Mouse (Mus musculus) stomach, embryonic 15.5 days (tissue): Measurements from ENCODE around the gene Ctnna2. TPM values are rescaled to one million over a fixed set of nuclear protein-coding genes. Genes with fewer than 3 reads are reported as not detected.

ENCODE experiments used
- ATAC-seq: fragments of 200-750 bp; cut with Nextera tagmentation; 2 replicates; pipeline ENCODE4 v1.8.0; 2017; ENCODE audit warnings: low read depth, moderate number of reproducible peaks, moderate TSS enrichment; ENCODE audit not compliant: insufficient read depth, low FRiP score
- H3K27ac ChIP-seq: fragments of 300-500 bp; sonication (generic); 2 replicates; pipeline ENCODE4 v1.5.1; 2015; ENCODE audit warnings: mild to moderate bottlenecking, inconsistent platforms
- H3K27me3 ChIP-seq: fragments of 300-500 bp; sonication (generic); replicated peaks from 2 replicates; pipeline ENCODE4 v1.6.1; 2015; ENCODE audit warnings: inconsistent platforms
- H3K36me3 ChIP-seq: fragments of 300-500 bp; sonication (generic); 2 replicates; pipeline ENCODE4 v1.6.1; 2015; ENCODE audit warnings: inconsistent platforms
- H3K4me1 ChIP-seq: fragments of 300-500 bp; sonication (generic); 2 replicates; pipeline ENCODE4 v1.6.1; 2015; ENCODE audit warnings: inconsistent platforms
- H3K4me2 ChIP-seq: fragments of 300-500 bp; sonication (generic); 2 replicates; pipeline ENCODE4 v1.6.1; 2015; ENCODE audit warnings: mild to moderate bottlenecking, inconsistent platforms
- H3K4me3 ChIP-seq: fragments of 300-500 bp; sonication (generic); replicated peaks from 2 replicates; pipeline ENCODE4 v1.5.1; 2015; ENCODE audit warnings: inconsistent platforms
- H3K9ac ChIP-seq: fragments of 300-500 bp; sonication (generic); 2 replicates; pipeline ENCODE4 v1.6.1; 2015; ENCODE audit warnings: inconsistent platforms
- H3K9me3 ChIP-seq: fragments of 300-500 bp; sonication (generic); 2 replicates; pipeline ENCODE4 v1.6.1; 2016; ENCODE audit warnings: inconsistent platforms
- WGBS: fragments of 180-500 bp; shearing (Covaris S2); methylation state at CpG from one replicate; pipeline ENCODE4 v1.1.7; 2015; 5-methylcytosine and 5-hydroxymethylcytosine counted together
- polyA plus RNA-seq: library from polyadenylated mRNA; unstranded; fragments of >200 nt; fragmentation: Nextera tagmentation; extraction: Ambion mirVana; gene quantifications from 2 replicates; pipeline ENCODE4 v1.2.1, GENCODE M21; 2015

Gene Ctnna2
- polyA plus RNA-seq, 1 experiment from 2014 or later, result 7.2 TPM

DNA sequence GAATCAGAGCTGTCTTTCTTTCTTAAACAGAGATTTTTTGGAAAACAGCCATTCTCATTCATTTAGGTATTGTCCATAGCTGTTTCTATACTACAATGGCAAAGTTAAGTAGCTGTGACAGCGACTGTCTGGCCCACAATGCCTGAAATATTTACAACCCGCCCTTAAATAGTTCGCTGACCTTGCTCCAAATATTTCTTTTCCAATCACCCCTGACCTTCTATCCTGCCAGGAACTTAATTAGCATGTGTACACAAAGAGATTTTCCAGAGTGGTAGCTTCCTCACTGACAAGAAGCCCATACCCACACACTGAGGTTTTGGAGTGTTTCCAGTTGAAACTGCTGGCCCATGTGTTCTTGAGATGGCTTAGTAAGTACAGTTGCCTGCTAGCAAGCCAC lies 928.8 kb downstream of the Ctnna2 start:
- H3K9ac ChIP-seq, result no peak overlapping the region
- no peak overlapping the region for H3K4me2 ChIP-seq
- H3K36me3 ChIP-seq, result no peaks in the 10 kb centered on the region
- no peak overlapping the region for H3K27ac ChIP-seq
- no peak overlapping the region for H3K4me3 ChIP-seq
- H3K27me3 ChIP-seq, result no peaks in the 10 kb centered on the region
- H3K4me1 ChIP-seq, result no peaks in the 10 kb centered on the region
- 30% methylated on average over 3 of the region's 3 CpGs for WGBS
- ATAC-seq, result no peak
- no peaks in the 10 kb centered on the region for H3K9me3 ChIP-seq

- 86% methylated on average over 2 of the region's 2 CpGs for WGBS
- no peaks in the 10 kb centered on the region for H3K27me3 ChIP-seq
- no peak overlapping the region for H3K4me3 ChIP-seq
- no peak overlapping the region for H3K27ac ChIP-seq
- H3K9me3 ChIP-seq, result no peaks in the 10 kb centered on the region
- no peaks in the 10 kb centered on the region for H3K4me1 ChIP-seq
- H3K36me3 ChIP-seq, result no peaks in the 10 kb centered on the region
- no peak for ATAC-seq
- H3K4me2 ChIP-seq, result no peak overlapping the region
- H3K9ac ChIP-seq, result no peak overlapping the region
These were observed 929.3 kb downstream of the Ctnna2 start for GRCm38 (mm10) chr6:77050193-77050592.

DNA sequence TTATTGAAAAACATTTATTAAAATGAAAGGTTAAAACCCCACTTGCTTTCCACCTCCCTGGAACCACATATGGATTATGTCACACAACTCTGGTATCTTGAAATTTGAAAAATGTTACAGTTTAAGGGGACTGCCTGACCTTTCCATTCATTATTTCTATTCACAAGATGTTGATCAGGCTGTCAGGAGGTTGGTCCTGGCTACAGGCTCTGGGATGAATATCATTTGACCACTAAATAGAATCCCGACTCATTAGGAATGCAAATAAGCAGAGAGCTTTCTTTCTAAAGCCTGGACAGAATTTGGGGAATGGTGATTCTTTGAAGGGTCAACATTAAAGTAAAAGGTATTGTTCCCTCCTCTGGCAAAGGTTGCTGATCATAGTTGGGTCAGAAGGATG lies 931.9 kb downstream of the Ctnna2 start:
- H3K36me3 ChIP-seq, result no peaks in the 10 kb centered on the region
- H3K4me1 ChIP-seq, result no peaks in the 10 kb centered on the region
- no peak overlapping the region for H3K27ac ChIP-seq
- no peaks in the 10 kb centered on the region for H3K9me3 ChIP-seq
- H3K27me3 ChIP-seq, result no peaks in the 10 kb centered on the region
- WGBS, result 65% methylated on average over 1 of the region's 1 CpGs
- no peak for ATAC-seq
- no peak overlapping the region for H3K9ac ChIP-seq
- H3K4me3 ChIP-seq, result no peak overlapping the region
- H3K4me2 ChIP-seq, result no peak overlapping the region

GRCm38 (mm10) chr6:77025066-77025465 lies 954.4 kb downstream of the Ctnna2 start:
- Histone ChIP-seq H3K9ac (no peak overlapping the region), H3K27me3 (no peaks in the 10 kb centered on the region), H3K4me1 (no peaks in the 10 kb centered on the region), H3K4me2 (no peak overlapping the region), H3K36me3 (no peaks in the 10 kb centered on the region), H3K9me3 (no peaks in the 10 kb centered on the region), H3K4me3 (no peak overlapping the region), H3K27ac (no peak overlapping the region)
- no peak for ATAC-seq

GRCm38 (mm10) chr6:77013194-77013593 lies 966.3 kb downstream of the Ctnna2 start:
- Histone ChIP-seq H3K9me3 (no peaks in the 10 kb centered on the region), H3K4me3 (no peak overlapping the region), H3K36me3 (no peaks in the 10 kb centered on the region), H3K27me3 (no peaks in the 10 kb centered on the region), H3K27ac (no peak overlapping the region), H3K4me1 (no peaks in the 10 kb centered on the region), H3K4me2 (no peak overlapping the region), H3K9ac (no peak overlapping the region)
- ATAC-seq, result no peak
- 64% methylated on average over 2 of the region's 2 CpGs for WGBS

DNA sequence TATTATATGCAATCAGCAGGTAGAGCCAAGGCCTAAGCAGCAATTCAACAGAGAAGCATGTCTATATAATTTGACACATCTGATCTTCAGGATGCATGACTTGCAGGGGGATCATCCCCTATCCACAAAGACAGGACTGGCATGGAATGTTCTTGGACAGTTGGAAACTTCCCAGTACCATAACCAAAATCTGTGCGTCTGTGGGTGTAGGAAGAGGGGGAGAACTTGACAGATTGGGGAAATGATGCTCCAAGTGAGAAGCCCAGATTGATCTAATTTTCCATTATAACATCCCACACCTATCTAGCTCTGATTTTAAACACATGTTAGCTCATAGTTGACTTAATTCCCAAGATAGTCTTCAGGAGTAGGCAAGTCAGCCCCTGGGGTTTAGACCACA lies 968.5 kb downstream of the Ctnna2 start:
- Histone ChIP-seq H3K4me3 (no peak overlapping the region), H3K27ac (no peak overlapping the region), H3K36me3 (no peaks in the 10 kb centered on the region), H3K9ac (no peak overlapping the region), H3K4me1 (no peaks in the 10 kb centered on the region), H3K27me3 (no peaks in the 10 kb centered on the region), H3K4me2 (no peak overlapping the region), H3K9me3 (no peaks in the 10 kb centered on the region)
- 88% methylated on average over 1 of the region's 1 CpGs for WGBS
- no peak for ATAC-seq

- Histone ChIP-seq H3K9ac (no peak overlapping the region), H3K27ac (no peak overlapping the region), H3K9me3 (no peaks in the 10 kb centered on the region), H3K4me2 (no peak overlapping the region), H3K27me3 (no peaks in the 10 kb centered on the region), H3K36me3 (no peaks in the 10 kb centered on the region), H3K4me1 (no peaks in the 10 kb centered on the region), H3K4me3 (no peak overlapping the region)
- no peak for ATAC-seq
- 73% methylated on average over 3 of the region's 3 CpGs for WGBS
These were observed 987.4 kb downstream of the Ctnna2 start for GRCm38 (mm10) chr6:76992128-76992527.

- H3K27me3 ChIP-seq, result no peaks in the 10 kb centered on the region
- ATAC-seq, result no peak
- WGBS, result 37% methylated on average over 4 of the region's 4 CpGs
These were observed 994.7 kb downstream of the Ctnna2 start for GRCm38 (mm10) chr6:76984773-76985172.

GRCm38 (mm10) chr6:76981651-76982050 lies 997.8 kb downstream of the Ctnna2 start:
- H3K4me3 ChIP-seq, result no peak overlapping the region
- no peak for ATAC-seq

More at GRCm38 (mm10) chr6:76984773-76985172, 994.7 kb downstream of the Ctnna2 start:
- Histone ChIP-seq H3K9ac (no peak overlapping the region), H3K36me3 (no peaks in the 10 kb centered on the region), H3K27ac (no peak overlapping the region), H3K4me3 (no peak overlapping the region), H3K4me1 (no peaks in the 10 kb centered on the region), H3K4me2 (no peak overlapping the region), H3K9me3 (no peaks in the 10 kb centered on the region)

DNA sequence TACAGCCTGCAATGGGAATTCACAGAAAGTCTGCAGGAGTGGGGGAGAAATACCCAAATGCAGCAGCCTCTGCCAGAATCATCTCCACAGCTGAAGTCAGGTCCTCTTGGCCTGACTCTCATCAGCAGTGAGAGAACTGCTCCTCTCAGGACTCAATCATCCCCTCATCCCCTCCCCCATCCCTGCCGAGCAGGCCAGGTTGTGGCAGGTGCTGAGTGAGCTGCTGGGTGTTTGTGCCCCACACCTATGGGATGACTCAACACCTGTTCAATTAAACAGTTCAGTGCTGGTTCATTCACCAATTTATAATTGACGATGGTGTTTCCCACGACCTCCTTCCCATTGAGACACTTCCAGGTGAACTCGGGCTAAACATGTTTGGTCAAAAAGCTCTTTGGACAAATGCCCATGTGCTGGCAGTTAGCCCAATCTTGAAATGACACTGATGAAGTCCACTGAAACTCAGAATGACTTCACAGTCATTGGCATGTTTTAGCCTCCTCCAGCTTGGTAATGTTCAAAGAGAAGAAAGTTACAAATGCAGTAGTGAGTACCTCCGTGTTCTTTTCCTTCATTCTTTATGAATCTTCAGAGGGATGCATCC lies 1000.1 kb downstream of the Ctnna2 start:
- no peak overlapping the region for H3K27ac ChIP-seq
- H3K27me3 ChIP-seq, result no peaks in the 10 kb centered on the region
- no peak overlapping the region for H3K9ac ChIP-seq
- H3K9me3 ChIP-seq, result no peaks in the 10 kb centered on the region
- no peaks in the 10 kb centered on the region for H3K4me1 ChIP-seq
- no peaks in the 10 kb centered on the region for H3K36me3 ChIP-seq
- no peak overlapping the region for H3K4me3 ChIP-seq
- WGBS, result 59% methylated on average over 5 of the region's 5 CpGs
- no peak overlapping the region for H3K4me2 ChIP-seq
- ATAC-seq, result 0 out of 2 replicates have a peak, but pooled peaks have one; percentile 56

More at GRCm38 (mm10) chr6:76981651-76982050, 997.8 kb downstream of the Ctnna2 start:
- Histone ChIP-seq H3K9ac (no peak overlapping the region), H3K4me1 (no peaks in the 10 kb centered on the region), H3K36me3 (no peaks in the 10 kb centered on the region), H3K27ac (no peak overlapping the region), H3K4me2 (no peak overlapping the region), H3K9me3 (no peaks in the 10 kb centered on the region), H3K27me3 (no peaks in the 10 kb centered on the region)
- 85% methylated on average over 1 of the region's 1 CpGs for WGBS

DNA sequence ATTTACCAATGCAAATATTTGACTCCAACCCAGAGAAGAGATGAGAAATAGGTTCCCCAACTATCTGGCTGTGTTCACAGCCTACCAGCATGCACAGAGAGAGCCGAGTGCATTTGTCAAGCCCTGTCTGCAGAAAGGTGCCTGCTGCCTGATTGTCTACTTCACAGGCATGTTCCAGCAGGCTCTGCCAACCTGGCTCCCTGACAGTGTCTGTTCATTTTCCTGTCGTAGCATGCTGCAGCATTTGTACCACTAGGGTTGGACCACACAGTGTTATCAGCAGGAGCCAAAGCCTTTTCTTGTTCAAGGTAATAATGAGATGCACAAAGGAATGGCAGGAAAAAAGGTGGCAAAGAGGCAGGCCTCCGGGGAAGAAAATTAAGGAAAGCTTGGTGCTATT lies 1001.7 kb downstream of the Ctnna2 start:
- H3K27me3 ChIP-seq, result no peaks in the 10 kb centered on the region
- H3K36me3 ChIP-seq, result no peaks in the 10 kb centered on the region
- H3K4me2 ChIP-seq, result no peak overlapping the region
- H3K4me1 ChIP-seq, result no peaks in the 10 kb centered on the region
- peak; percentile 56; the same call in 1 of the 2 replicates for ATAC-seq
- no peak overlapping the region for H3K27ac ChIP-seq
- WGBS, result 14% methylated on average over 3 of the region's 3 CpGs
- H3K4me3 ChIP-seq, result no peak overlapping the region
- H3K9ac ChIP-seq, result no peak overlapping the region
- H3K9me3 ChIP-seq, result no peaks in the 10 kb centered on the region

- H3K27me3 ChIP-seq, result no peaks in the 10 kb centered on the region
- 75% methylated on average over 1 of the region's 1 CpGs for WGBS
- H3K4me1 ChIP-seq, result no peaks in the 10 kb centered on the region
- ATAC-seq, result no peak
- no peak overlapping the region for H3K4me2 ChIP-seq
- H3K36me3 ChIP-seq, result no peaks in the 10 kb centered on the region
- no peak overlapping the region for H3K27ac ChIP-seq
- H3K4me3 ChIP-seq, result no peak overlapping the region
- no peak overlapping the region for H3K9ac ChIP-seq
- H3K9me3 ChIP-seq, result no peaks in the 10 kb centered on the region
These were observed 1005.2 kb downstream of the Ctnna2 start for GRCm38 (mm10) chr6:76974297-76974696.

DNA sequence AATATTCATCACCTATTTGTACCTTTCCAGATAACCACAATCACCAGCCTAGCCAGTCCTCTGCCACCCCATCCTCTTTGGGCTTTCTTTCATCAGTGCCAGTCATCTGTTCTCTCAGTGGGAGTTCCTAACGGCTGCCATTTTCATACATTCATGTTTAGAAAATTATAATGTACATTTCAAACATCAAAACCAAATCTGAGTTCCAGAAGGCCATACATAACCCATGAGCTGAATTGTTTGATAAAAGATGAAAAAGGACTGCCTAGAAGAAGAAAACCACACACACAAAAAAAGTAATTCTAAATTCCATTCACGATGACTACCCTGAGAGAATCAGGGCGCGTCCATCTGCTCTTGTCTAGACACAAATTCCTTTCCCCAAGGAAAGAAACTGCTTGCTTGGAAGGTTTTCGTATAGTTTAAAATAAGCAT lies 1014.5 kb downstream of the Ctnna2 start:
- 73% methylated on average over 5 of the region's 5 CpGs for WGBS

More for the DNA sequence above, 1014.5 kb downstream of the Ctnna2 start:
- no peak overlapping the region for H3K27ac ChIP-seq
- no peak overlapping the region for H3K9ac ChIP-seq
- no peak overlapping the region for H3K4me2 ChIP-seq
- no peaks in the 10 kb centered on the region for H3K9me3 ChIP-seq
- ATAC-seq, result no peak
- no peak overlapping the region for H3K4me3 ChIP-seq
- no peaks in the 10 kb centered on the region for H3K36me3 ChIP-seq
- H3K27me3 ChIP-seq, result no peaks in the 10 kb centered on the region
- H3K4me1 ChIP-seq, result no peaks in the 10 kb centered on the region
